Mouse (Mus musculus): ENCODE measurements at regions not wholly inside any gene's neighbourhood (a gene's known extent, or its start where the extent isn't known, plus 50 kb on each side); places are given as distances from the start of the nearest gene placed in this dataset.

DNA sequence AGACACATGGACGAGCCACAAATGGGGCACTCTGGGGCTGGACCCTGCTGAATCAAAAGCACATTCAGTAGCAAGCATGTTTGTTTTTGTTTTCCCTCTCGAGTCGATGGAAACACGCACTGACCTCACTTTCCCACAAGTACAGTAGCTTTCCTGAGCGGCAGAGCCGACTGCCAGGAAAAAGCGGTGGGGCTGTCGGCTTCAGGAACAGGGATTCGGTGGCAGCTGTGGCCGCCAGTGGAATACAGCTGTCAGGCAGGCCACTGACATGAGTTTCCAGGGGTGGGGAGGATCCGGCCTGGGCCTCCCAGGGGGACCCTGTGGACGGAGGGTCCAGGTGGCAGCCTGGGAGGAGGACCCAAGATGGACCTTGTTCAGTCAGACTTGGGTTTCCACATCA, 157.0 kb downstream of the Fgf18 start:
- no peak for DNase-seq (ENCODE audit: low read depth, low spot score)

- no peak for DNase-seq (ENCODE audit: low read depth, low spot score)
These were observed 154.5 kb upstream of the Smim23 start for GRCm38 (mm10) chr11:32978899-32979298.

GRCm38 (mm10) chr11:32976572-32976971, 152.2 kb upstream of the Smim23 start:
- DNase-seq (ENCODE audit: low read depth, low spot score): no peak

- no peak for DNase-seq (ENCODE audit: low read depth, low spot score)
These were observed 149.0 kb upstream of the Smim23 start for GRCm38 (mm10) chr11:32973453-32973852.

DNA sequence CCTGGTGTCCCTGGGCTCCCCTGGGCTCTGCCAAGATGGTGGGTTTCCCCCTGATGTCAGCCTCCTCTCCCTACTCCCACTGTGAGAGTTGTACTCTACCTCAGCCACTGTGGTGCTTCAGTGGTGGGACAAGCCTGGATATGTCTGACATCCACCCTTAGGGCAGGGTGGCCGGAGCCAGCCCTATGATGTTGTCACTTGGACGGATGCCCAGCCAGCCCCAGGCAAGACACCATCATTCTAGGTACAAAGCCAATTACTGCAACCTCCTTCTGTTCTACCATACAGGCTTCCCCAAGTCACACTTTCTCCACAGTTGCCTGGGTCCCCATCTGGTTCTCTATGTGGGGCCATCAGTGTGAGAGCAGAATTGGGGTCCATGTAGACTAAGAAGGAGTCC, 141.0 kb upstream of the Smim23 start:
- no peak for DNase-seq (ENCODE audit: low read depth, low spot score)

DNA sequence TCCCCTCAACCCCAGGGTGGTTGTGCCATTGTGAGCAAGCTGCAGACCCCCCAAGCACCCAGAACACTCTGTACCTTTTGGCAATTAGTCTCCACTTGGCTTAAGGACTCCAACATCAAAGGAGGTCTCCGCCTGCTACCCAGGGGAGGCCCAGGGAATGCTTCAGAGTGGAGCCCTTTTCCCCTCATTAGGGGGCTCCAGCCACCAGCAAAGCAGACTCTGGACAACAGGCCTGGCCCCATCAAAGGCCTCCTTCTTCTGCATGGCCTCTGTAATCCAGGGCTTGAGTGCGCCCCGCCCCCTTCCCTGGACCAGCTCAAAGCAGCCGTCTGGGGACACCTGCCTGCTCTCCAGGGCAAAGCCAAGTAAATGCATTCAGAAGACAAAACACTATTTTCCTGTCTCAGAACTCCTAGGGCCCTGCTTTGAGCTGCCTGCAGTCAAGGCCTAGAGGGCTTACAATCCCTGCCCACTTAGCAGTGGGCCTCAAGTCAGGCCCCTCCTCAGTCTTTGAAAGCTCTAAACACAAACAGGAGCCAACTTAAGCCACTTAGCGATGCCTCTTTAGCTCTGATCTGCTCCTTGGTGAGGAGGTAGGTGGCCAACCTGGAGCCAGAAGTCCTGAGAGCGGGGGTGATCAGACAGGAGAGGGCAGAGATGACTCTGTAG, 139.4 kb upstream of the Smim23 start:
- no peak for DNase-seq (ENCODE audit: low read depth, low spot score)

- peak; percentile 80 for DNase-seq (ENCODE audit: low read depth, low spot score)
These were observed 137.2 kb upstream of the Smim23 start for GRCm38 (mm10) chr11:32961600-32961999.

- DNase-seq (ENCODE audit: low read depth, low spot score): no peak
These were observed 134.6 kb upstream of the Smim23 start for GRCm38 (mm10) chr11:32958961-32959360.

- DNase-seq (ENCODE audit: low read depth, low spot score): peak; percentile 33
These were observed 132.6 kb upstream of the Smim23 start for GRCm38 (mm10) chr11:32956993-32957392.

DNA sequence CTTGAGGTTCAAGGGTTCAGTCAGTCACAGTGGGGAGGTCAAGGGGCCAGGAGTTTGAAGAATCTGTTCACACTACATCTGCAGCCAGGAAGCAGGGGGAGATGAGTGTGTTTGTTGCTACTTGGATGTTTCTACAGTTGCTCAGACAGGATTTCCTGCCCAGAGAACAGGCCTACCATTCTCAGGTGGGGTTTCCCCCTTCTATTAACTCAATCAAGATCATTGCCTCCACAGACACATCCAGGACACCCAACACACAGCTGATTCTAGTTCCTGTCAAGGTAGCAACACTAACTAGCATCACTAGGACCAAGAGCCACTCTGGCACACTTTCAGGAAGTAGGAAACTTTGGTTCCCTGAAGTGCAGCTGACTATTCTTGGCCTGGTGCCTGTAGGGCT, 127.9 kb upstream of the Smim23 start:
- DNase-seq (ENCODE audit: low read depth, low spot score): no peak

GRCm38 (mm10) chr11:32948132-32948531, 123.7 kb upstream of the Smim23 start:
- no peak for DNase-seq (ENCODE audit: low read depth, low spot score)

DNA sequence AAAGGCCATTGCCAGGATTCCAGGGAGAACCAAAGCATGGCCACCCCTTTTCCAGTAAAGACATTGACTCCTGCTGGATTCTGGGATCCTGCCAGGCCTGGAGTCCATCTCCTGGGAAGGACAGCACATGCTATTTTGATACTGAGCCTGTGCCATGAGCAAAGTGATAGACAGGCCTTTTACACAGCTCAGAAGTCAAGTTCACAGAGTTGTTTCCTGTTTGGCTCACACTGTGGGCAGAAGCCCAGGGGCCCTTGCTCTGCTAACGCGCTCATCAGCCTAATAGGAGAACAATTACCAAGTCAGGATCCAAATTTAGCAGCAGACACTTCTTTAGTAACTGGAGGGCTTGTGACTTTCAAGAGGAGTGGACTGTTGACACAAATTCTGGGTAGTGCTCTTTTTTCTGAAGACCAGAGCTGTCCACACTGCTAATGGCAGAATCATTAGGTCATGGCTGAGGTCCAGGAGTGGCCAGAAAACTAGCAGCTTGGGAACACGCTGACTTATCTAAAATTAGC, 122.1 kb upstream of the Smim23 start:
- DNase-seq (ENCODE audit: low read depth, low spot score): no peak

- DNase-seq (ENCODE audit: low read depth, low spot score): no peak
These were observed 120.7 kb upstream of the Smim23 start for GRCm38 (mm10) chr11:32945071-32945470.

DNA sequence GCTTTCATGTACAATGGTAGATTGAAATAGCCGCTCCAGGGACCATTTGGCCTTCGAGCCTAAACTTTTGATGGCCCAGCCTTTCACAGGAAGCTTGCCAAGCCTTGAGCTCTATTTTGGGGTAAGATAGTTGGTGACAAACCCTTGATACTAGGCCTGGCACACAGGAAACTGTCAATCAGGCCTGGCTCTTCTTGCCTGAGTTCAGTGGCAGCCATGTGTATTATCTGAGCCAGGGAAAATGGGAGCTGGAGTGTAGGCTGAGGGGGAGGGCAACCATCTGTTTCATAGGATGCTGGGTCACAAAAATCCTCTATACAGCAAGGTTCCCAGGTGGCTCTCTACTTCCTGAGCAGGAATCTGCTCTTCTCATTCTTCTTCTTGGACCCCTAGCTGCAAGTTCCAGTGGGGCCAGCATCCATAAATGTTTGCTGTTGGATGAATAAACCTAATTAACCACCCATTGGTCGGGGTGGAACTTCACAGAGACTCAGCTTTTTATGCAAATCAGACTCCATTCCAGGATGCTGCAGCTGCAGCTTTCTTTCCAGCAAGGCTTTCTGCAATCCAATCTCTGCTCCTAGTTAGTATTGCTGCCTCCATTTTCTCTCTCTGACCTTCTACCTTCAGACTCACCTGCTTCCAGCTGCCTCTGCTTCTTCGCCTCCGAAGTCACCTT, 117.1 kb upstream of the Smim23 start:
- no peak for DNase-seq (ENCODE audit: low read depth, low spot score)

- no peak for DNase-seq (ENCODE audit: low read depth, low spot score)
These were observed 114.7 kb upstream of the Smim23 start for GRCm38 (mm10) chr11:32939102-32939501.

DNA sequence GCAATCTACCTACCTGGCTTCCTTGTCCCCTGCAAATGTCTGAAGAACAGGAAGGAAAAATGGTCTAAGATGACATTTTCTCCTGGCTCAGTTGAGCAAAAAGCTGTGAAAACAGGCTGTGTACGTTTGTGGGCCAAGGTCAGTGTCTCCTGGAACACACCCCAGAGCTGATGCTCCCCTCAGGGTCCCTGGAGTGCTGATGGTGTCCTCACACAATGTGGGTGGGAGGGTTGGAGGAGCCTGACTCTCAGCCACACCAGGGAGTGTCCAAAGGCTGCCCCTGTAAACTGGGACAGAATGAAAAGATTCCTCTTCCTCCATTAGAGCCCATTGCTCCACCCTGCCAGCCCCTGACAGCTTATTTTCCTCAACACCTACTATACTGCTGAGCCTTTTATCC, 112.8 kb upstream of the Smim23 start:
- no peak for DNase-seq (ENCODE audit: low read depth, low spot score)

GRCm38 (mm10) chr11:32931928-32932327, 107.5 kb upstream of the Smim23 start:
- no peak for DNase-seq (ENCODE audit: low read depth, low spot score)

GRCm38 (mm10) chr11:32931018-32931417, 106.6 kb upstream of the Smim23 start:
- peak; percentile 19 for DNase-seq (ENCODE audit: low read depth, low spot score)

- no peak for DNase-seq (ENCODE audit: low read depth, low spot score)
These were observed 104.4 kb upstream of the Smim23 start for GRCm38 (mm10) chr11:32928837-32929236.

DNA sequence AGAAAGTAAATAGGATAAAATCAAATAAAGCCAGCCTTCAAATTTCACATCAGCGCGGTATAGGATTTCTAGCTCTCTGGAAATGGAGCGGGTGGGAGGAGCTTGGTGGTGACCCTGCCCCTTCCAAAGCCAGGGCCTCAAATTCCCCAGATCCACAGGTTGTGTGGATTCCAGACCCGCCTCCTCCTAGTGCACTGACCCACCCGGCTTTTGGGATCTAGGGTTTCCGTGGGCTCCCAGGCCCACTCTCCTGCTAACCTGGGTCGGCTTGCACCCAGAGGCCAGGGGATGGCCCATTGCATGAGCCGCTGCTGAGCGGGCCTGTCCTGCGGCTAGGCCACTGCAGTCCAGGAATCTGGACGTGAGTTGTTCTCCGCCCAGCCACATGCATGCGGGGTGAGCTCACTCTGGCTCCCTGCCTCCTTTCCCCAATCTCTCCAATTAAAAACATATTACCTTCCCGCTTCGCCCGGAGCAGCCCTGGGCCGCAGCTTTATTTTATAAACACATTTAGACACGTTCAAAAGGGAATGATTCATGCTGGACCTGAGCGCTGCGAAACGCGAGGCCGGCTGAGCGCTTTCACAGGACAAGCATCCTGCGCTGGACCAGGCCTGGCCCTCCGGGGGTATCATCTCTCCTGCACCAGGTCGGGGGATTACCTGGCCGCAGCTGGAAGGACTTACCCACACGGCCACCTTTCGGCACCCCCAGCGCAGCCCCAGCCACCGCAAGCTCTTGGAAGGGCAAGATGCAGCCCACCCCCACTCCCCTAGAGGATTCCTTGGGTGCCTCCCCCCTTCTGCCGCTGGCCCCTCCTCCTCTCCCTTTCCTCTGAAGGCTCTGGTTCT, 101.2 kb upstream of the Smim23 start:
- peak; percentile 63 for DNase-seq (ENCODE audit: low read depth, low spot score)

DNA sequence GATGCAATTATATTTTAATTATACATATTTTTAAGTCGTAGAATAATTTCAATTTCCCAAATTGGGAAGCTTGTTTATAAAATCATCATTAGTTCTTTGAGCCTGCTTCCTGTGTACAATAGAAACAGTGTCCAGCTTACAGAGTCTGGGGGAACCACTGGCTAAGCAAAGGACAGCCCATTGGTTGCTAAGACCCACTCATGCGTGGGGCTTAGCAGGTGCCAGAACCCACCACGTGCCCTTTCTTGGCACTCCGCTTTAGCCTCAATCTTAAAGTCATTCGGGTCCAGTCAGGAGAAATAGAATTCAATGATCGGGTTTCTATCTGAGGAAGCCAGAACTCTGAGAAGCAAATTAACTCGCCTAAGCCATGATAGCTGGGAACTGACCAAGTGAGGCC, 100.5 kb upstream of the Smim23 start:
- no peak for DNase-seq (ENCODE audit: low read depth, low spot score)

GRCm38 (mm10) chr11:32913071-32913470, 88.7 kb upstream of the Smim23 start:
- DNase-seq (ENCODE audit: low read depth, low spot score): no peak
